Mouse (Mus musculus) cerebellum, postnatal 25 days (tissue): ENCODE measurements around the gene Pdgfra.

ENCODE experiments used
- DNase-seq, 2 experiments: peaks; one replicate each; pipeline ENCODE4 v3.0.0; 2021; ENCODE audit warnings: mixed read lengths in 2 of 2

Gene Pdgfra

DNA sequence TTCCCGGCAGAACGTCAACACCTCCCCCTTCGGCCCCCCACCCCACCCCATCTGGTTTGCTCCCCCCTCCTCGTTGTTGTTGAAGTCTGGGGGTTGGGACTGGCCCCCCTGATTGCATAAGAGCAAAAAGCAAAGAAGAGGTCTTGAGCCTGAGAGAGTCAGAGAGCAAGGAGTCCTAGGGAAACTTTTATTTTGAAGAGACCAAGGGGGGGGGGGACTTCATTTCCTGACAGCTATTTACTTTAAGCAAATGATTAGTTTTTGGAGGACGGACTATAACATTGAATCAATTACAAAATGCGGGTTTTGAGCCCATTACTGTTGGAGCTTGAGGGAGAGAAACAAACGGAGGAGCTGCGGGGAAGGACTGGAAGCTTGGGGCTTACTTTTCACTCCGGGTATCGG, at the start of gene Pdgfra:
Gene Pdgfra, plus strand, starts transcription at position 272 of the 405 bp plus-strand sequence.
- no peak for DNase-seq

DNA sequence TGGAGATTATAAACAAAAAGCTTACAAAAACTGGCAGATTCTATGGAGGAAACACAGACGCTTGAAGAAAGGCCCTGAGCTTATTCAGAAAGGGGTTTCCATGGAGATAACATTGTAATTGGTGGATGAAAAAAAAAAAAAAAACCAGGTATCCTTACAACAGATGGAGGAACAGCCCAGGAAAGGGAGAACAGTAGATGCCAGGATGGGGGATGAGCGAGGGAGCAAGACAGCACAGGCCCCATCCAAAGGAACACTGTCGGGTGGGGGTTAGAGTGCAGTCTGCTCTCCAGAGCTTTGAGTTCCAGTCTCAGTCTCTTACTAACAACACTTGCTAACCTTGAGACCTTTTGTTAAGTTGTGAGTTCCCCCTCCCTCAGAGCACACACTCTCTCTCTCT, 45.6 kb upstream of the Pdgfra start:
- no peak for DNase-seq

DNA sequence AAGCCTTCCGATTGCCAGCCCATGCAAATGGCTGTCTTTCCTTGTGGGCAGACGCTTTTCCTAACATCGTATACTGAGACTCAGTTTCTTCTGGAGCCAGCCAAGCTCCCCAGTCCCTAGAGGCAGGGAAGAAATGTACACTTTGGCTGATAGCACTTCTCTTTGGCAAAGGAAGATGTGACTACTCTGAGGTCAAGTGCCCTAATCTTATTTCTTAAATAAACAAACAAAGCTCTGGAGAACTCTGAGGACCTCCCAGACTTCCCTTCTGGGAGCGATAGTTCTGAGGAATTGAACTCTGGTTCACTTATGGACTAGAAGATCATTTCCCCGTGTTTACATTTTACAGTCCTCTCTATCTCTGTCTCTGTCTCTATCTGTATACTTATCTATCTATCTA, 42.7 kb upstream of the Pdgfra start:
- no peak for DNase-seq

DNA sequence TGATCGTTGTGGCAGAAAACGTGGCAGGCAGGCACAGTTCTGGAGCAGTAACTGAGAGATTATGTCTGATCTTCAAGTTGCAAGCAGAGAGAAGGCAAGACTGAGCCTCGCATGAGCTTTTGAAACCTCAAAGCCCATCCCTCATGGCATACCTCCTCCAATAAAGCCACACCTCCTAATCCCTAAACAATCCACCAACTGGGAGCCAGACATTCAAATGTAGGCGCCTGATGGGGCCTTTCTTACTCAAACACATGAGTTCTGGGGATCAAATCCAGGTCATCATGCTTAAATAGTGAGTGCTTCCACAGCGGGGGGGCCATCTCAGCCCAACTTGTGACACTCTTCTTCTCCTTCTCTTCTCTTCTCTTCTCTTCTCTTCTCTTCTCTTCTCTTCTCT, 40.3 kb upstream of the Pdgfra start:
- no peak for DNase-seq

DNA sequence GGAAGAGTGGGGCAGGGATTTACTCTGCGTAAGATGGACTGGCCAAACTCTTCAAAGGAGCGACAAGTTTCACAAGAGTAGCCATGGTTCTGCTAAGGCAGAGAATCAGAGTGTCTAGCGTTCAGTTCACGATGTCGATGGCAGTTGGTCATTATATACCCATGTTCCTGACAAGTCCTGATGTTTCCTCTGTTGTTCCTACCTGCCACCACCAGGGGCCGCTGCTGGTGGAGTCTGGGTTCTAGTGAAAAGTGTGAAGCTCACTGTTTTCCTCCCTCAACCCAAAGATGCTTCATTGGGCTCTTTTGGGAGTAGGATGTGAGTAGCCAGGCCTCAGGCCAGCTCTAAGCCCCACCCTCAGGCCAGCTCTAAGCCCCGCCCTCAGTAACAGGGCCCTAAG, 33.3 kb upstream of the Pdgfra start:
- no peak for DNase-seq

DNA sequence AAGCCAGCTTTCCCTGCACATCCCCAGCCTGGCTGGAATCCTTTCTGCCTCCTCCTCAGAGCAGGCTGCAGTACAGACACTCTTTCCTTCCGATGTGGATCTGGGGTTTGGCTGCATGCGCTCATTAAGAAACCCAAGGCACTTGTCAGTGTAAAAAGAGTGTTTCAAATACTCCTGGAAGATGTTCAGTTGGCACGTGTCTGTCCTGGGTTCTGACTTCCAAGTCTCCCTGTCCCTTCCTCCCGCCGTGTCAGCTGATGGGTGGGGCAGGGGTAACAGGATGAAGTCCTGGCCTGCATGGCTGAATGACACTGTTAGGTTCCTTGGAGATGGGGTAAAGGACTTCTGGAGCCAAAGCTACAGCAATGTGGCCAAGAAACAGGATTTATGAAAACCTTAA, 30.4 kb upstream of the Pdgfra start:
- peak in 1 of 2 experiments; percentile 6 for DNase-seq

DNA sequence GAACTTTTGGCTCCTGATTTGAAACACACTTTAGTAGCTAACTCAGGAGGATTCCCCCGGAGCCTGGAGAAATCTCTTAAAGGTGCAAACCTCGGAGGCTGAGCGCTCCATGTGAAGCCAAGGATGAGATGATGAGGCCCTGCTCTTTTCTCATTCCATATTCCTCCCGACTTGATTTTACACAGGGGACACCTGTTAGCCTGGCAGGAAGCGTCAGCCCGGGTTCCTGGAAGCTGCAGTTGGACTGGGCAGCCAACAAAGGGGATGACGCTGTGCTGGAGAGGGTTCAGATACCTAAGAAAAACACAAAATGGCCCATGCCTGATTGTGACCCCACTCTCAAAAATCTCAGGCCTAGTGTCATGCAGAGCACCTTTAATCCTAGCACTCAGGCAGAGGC, 17.4 kb upstream of the Pdgfra start:
- no peak for DNase-seq

DNA sequence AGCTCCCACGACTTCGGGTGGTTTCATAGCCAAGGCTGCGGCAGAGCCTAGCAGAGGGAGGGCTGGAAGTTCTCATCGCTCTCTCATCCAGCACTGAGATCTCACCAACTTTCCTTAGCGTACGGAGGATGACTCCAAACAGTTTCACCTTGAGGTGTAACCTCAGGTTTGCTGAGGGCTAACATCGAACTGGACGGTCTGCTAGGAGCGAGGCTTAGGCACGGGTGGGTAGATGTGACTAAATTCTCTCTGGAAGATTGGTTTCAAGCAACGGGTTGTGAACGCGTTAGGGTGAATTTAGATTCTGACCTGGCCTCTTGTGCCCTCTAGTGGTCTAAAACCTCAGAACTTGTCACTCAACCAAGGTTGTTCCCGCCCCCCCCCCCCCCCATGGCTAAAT, 9.0 kb upstream of the Pdgfra start:
- peak; percentile 57 to 76 for DNase-seq

DNA sequence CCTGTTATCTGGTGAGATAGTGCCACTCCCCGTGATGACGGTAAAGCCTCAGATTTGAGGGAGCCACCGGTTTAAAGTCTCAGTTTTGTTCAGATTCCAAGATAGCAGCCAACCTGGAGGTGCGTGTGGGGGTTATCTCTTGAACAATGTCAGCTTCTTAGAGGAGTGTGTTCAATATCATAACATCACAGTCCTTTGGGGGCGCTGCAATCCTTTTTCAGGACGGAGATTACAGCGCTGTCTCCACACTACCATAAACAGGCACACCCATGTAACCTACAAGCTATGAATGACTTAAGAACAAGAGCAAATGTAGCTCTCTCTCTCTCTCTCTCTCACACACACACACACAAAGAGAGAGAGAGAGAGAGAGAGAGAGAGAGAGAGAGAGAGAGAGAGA, 8.3 kb upstream of the Pdgfra start:
- DNase-seq: no peak

DNA sequence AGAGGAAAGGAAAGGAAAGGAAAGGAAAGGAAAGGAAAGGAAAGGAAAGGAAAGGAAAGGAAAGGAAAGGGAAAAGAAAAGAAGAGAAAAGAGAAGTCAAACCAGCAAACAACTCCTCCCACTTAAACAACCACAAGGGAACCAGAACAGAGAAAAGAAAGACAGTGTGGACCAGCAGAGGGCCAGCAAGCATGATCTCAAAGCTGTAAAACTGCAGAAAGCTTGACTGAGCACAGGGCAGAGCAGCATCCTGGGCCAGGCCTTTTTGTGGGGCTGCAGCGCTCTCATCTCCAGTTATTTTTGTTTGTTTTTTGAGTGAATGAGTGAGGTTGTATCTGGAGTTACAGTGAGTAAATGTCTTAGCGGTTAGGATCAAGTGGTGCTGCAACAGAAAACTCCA, 6.8 kb upstream of the Pdgfra start:
- no peak for DNase-seq

DNA sequence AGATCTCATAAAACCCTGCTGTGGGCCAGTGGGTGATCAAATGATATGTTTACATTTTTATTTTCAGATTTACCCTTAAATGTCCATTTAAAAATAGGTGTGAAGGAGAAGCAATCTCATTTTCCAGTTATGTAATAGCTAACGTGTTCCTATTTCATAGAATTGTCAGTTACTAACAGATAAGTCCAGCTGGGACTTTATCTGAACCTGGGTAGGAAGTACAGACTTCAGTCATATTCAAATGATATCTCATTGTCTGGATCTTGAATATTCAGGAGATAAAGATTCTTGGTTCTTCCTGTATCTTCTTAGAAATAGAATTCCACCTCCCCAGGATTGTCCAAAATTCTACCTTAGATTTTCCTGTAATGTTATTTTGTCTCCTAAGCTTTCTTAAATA, 5.6 kb upstream of the Pdgfra start:
- no peak for DNase-seq

DNA sequence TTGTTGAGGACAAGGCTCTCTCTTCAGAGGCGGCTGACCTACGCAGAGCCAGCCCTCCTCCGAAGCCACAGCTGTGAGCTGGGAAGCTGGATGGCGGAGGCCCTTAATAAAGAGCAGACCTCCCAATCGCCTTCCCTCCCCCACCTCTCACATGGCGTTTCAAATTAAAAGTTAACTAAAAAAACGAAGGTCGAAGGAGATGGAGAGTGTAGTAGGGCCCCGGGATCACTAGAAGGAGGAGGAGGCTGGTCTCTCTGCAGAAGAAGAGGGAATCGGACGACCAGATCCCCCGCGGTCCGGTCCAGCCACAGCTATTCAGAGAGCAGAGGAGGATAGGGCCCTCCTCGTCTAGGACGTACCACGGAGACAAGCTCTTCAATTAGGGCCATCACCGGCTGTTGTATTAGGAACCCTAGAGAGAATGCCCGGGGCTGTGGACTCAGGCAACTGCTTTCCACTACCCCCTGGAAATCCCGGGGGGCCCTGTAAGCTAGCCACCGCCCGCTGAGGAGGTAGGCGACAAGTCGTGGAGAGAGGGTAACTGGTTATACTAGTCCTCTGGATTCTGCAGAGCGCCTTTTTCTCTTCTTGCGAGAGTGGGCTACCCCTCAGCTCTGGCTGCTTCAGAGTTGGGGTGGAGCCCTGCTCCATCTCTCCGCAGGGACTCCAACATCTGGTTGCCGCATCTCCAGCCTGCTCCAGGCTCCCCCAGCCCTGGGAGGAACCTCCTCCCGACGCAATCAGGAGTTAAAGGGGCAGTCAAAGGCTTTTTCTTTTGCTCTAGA, 3.6 kb upstream of the Pdgfra start:
- DNase-seq: no peak

DNA sequence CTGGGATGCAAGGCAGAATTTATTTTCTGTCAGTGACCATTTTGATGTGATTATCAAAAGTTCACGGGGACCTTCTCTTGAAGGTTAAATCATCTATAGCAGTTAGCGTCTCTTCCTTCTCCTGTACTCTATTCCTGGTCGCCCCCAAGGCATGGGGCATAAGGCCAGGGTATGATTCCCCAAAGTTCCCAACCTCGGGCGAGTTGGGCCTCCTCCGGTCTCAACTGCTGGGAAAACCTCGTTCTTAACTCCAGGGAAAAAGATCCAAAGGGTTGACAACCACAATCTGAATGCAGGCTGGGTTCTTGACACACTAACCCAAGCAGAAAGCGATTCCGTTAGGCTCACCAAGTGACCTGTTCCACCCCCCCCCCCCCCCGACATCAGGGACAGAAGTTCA, 2.7 kb upstream of the Pdgfra start:
- DNase-seq: no peak

DNA sequence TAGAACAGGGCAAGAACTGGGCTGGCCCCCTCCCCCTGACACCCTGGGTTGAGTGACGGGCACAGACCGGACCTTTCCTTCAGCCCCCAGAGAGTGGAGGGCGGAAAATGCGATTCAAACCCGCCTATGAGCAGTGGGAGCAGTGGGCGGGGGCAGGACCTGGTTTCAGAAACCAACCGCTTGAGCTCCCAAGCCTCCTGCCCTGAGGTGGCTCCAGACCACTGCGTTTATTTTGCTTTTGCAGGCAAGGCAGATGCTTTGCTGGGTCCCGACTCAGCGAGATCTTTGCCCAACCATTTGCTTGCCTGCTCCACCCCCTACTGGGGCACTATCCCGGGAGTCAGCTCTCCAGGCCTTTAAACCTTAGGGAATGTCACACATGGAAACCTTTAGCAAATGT, 2.2 kb upstream of the Pdgfra start:
- no peak for DNase-seq

DNA sequence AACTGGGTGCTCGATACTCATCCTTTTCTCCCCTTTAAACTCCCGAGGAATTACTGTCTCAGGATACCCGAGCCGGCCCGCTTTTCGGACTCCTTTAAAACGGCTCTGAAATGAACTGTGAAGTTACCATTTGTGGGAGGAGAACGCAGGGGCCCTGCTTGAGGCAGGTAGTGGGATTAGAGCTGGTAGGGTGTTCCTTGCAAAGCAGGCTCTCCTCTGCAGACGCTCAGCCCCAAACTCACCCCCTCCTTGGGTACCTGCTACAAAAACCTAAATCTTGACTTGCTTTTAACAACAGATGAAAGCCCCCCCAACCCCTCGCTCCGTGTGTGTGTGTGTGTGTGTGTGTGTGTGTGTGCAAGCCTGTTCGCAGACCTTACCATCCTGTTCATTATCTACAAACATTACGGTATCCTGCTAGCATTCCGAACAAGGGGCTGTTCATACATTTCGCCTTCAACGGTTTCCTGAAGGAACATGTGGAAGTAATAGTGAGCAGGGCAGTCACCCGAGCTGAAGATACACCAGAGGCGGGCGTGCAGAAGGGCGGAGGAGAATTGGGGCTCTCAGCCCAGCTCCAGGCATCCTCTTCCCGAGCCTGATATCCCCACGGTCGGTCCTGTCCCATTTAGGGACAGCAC, 1.6 kb upstream of the Pdgfra start:
- no peak for DNase-seq

DNA sequence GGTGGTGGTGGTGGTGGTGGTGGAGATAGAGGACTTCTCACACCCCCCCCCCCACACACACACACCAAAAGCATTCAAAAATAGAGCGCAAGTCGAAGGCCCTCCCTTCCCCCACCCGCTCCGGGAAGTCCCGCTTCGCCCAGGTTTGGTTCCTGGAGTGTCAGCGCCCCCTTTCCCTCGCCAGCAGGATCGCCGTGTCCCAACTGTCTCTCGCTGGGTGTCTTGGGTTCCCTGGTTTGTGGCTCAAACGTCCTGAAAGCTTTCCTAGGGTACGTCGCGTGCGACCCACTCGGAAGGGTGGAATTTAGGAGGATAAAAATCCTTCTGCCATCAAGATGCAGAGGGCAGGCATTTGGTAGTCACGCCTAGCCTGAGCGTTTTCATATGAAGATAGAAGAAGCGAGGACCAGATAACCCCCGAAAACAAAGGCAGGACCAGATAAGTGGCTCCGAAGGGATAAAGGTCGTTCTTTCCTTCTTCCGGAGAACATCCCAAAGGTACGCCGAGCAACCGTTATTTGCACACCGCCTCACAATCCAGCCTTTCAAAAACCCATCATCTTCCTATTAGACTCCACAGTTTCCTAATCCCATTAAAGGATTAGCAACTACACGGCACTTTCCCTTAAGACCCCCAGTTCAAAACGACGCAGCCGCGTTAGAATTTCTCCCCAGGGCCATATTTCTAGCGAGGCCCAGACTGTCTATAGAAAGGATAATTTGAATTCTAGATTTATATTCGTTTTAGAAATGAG, 769 bp upstream of the Pdgfra start:
- peak; percentile 37 to 62 for DNase-seq

DNA sequence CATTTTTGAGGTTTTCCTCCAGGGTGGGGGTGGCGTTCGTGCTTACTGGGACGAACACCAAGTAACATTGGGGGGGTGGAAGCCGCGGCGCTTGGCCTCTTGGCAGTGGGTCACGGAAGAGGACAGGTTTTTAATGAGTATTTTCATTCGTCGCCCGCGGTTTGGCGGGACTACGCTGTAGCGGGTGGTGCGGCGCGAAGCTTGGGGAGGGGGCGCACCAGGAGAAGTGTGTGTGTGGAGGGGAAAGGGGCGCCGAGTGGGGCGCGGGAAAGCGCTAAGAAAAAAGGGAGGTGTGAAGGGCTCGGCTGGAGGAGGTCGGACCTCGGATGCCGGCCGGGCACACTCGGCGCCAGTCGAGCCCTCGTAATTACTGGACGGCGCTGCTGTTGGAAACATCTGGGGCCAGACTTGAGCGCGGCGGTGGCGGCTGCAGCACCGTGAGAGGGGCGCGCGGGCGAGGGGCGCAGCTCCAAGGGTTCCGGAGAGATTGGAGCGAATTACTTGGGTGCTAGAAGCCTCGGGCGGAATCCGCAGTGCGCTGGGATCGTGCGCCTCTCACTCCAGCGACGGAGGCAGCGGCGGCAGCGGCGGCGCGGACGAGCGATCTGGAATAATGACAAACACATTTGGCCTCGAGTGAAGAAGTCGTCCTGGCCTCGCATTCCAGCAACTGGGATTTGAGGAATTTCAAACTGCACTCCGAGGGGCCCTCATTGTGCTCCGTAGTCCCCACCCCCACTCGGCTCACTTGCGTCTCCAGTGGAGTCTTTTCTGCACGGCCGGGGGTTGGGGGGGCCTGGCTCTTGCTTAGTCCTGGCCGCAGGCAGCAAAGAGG, 916 bp downstream of the Pdgfra start:
- DNase-seq: no peak

DNA sequence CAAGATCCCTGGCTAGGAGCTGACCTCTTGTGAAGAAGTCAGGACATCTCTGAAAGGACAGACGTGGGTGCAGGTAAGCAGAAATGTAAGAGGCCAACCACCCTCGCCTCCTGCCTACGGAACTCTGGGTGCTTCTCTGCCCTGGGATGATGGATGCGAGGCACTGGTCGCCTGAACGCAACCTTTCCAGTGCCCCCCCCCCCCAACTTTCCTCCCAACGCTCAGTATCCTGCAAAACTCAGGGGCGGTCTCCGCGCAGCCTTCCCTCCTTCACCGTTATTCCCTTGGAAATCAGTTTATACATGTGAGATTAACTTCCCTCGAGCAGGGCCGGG, 1.5 kb downstream of the Pdgfra start:
- no peak for DNase-seq

DNA sequence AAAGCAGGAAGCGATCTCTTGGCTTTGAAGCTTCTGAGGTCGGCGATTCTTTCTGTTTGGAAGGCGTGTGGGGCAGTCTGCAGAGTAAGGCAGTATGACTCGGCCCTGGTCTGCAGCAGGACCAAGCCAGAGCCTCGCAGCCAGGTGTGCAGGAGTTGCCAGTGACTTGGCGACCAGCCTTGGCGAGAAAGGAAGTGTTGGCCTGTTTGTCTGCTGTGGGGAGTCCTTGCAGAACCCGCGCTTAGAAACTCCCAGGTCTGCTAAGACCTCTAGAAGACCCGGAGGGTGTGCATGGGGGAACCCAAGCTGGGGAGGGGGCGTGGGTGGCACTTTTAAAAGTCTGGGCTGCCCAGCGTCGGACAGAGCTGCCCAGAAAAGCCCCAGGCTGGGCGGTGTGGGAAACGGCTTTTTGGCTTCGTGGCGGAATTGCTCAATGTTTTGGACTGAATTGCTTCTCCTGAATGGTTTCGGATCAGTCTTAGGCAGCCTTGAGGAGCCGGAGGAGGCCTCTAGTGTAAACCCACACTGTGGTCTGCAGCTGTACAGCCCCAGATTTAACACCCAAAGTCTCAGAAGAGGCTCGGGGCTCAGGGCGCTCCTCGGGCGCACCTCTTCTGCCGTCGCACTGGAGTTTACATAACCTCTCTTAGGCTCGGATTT, 2.0 kb downstream of the Pdgfra start:
- no peak for DNase-seq

DNA sequence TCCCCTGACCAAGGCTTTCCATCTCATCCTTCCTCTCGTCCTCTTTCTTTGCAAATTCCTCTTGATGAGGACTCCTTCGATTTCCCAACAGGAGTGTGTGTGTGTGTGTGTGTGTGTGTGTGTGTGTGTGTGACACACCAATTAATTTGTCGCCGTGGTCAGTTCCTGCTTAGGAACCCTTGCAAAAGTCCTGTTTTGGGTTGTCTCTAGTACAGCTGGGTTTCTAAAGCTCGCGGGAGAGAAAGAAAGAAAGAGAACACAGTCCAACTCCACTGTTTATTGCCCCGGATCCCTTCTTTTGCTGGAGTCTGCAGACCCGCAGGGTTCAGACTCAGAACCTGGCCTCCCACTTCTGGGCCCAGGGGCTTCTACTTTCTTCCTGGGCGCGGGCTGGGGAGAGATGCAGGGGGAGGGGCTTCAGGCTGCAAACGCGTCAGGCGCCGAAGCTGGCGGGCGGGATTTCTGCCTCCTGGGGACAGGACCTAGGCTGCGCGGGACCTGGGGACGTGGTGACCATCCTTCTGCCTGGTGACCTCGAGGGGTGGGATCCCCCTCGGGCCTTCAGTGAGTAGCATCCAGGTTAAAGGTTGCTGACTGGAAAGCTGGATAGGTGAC, 2.6 kb downstream of the Pdgfra start:
- no peak for DNase-seq

DNA sequence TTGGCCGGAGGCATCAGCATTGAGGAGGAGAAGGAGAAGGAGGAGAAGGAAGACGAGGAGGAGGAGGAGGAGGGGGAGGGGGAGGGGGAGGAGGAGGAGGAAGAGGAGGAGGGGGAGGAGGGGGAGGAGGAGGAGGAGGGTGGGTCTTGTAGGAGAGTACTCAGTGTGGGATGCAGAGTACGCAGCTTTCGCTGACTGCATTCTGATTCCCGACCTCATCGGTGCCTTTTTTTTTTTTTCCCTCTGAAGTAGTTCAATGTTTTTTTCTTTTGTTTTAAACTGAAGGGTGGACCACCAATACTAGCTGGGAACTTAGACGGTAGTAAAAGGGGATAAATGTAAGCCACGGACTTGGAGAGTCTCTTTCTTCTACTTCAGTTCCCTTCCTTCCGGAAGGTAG, 3.2 kb downstream of the Pdgfra start:
- DNase-seq: no peak
